Mouse (Mus musculus) erythroblast, embryonic 14.5 days (primary cell): ENCODE results near the gene Clec2l.

Source experiments
- GATA1 ChIP-seq: IDR thresholded peaks from 2 replicates; pipeline ENCODE4 v1.6.1; 2012; ENCODE audit warnings: low read length, inconsistent platforms, mixed read lengths
- TAL1 ChIP-seq: IDR thresholded peaks from 3 replicates; pipeline ENCODE4 v1.6.1; 2012; ENCODE audit warnings: low read length, inconsistent platforms, mixed read lengths

DNA sequence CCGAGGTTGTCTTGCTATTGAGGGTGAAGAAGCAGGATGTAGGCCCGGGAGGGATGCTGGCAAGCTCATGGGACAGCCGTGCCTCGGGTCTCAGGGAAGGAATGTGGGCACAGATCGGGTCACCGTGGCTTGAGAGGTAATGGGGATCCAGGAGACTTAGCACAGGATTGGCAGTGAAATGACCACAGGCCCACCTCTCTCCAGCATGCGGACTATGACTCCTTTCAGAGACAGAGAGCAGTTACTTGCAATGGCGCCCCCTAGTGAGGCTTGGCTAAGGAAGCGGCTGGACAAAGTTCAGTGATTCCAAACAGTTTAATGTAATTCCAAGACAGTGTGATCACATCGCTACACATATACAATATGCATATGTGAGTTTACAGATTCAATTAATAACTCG is 24.3 kb downstream of the Clec2l start:
- TF ChIP-seq GATA1 (no peak), TAL1 (no peak)
